Mouse (Mus musculus): ENCODE data around the gene 3110009E18Rik. TPM values are rescaled to one million over a fixed set of nuclear protein-coding genes. Genes with fewer than 3 reads are reported as not detected.

3110009E18Rik gene
- polyA plus RNA-seq, 2 experiments: 3.5 to 10.4 TPM

- DNase-seq (ENCODE audit: low read depth in 3 of 3, low spot score in 3 of 3) (no peak), ATAC-seq (ENCODE audit: insufficient read depth) (no peak)
- no peaks in the 10 kb centered on the region for H3K36me3 ChIP-seq (replicated peaks; ENCODE audit: control insufficient read depth, insufficient read depth, low read depth)
- H3K4me2 ChIP-seq (ENCODE audit: low read depth): no peak overlapping the region
- H3K27me3 ChIP-seq (ENCODE audit: control insufficient read depth, insufficient read depth, low read length): no peaks in the 10 kb centered on the region
- WGBS (ENCODE audit: insufficient replicate concordance): 66% methylated on average over 1 of the region's 1 CpGs
- no peak for TF ChIP-seq EP300 (IDR thresholded peaks at IDR 0.05; ENCODE audit: low read depth)
- no peak for TF ChIP-seq CTCF (IDR thresholded peaks at IDR 0.05; ENCODE audit: low read depth)
- H3K9me3 ChIP-seq (ENCODE audit: control insufficient read depth, low read length): no peaks in the 10 kb centered on the region
- no peaks in the 10 kb centered on the region for H3K4me1 ChIP-seq (replicated peaks; ENCODE audit: control insufficient read depth in 2 of 2, insufficient read depth in 2 of 2, low read length in 1 of 2)
- H3K27ac ChIP-seq: no peak overlapping the region
- no peak overlapping the region for H3K9ac ChIP-seq (replicated peaks)
- no peak overlapping the region for H3K4me3 ChIP-seq (ENCODE audit: insufficient read depth in 1 of 2, low read depth in 2 of 2, low read length in 2 of 2)
Measured at GRCm38 (mm10) chr1:120132376-120132775, 11.4 kb downstream of the 3110009E18Rik start.

- no peak for TF ChIP-seq EP300 (IDR thresholded peaks at IDR 0.05; ENCODE audit: low read depth)
- no peak overlapping the region for H3K27ac ChIP-seq
- H3K4me3 ChIP-seq (ENCODE audit: insufficient read depth in 1 of 2, low read depth in 2 of 2, low read length in 2 of 2): no peak overlapping the region
- H3K4me2 ChIP-seq (ENCODE audit: low read depth): no peak overlapping the region
- no peak overlapping the region for H3K9ac ChIP-seq (replicated peaks)
- 61% methylated on average over 7 of the region's 7 CpGs for WGBS (ENCODE audit: insufficient replicate concordance)
- no peaks in the 10 kb centered on the region for H3K4me1 ChIP-seq (replicated peaks; ENCODE audit: control insufficient read depth in 2 of 2, insufficient read depth in 2 of 2, low read length in 1 of 2)
- no peaks in the 10 kb centered on the region for H3K9me3 ChIP-seq (ENCODE audit: control insufficient read depth, low read length)
- no peak for ATAC-seq (ENCODE audit: insufficient read depth)
- no peaks in the 10 kb centered on the region for H3K27me3 ChIP-seq (ENCODE audit: control insufficient read depth, insufficient read depth, low read length)
- DNase-seq (ENCODE audit: low read depth in 3 of 3, low spot score in 3 of 3): no peak
- H3K36me3 ChIP-seq (replicated peaks; ENCODE audit: control insufficient read depth, insufficient read depth, low read depth): no peaks in the 10 kb centered on the region
Measured at GRCm38 (mm10) chr1:120135934-120136786, 15.2 kb downstream of the 3110009E18Rik start.

GRCm38 (mm10) chr1:120138923-120139540, 18.0 kb downstream of the 3110009E18Rik start:
- no peaks in the 10 kb centered on the region for H3K27me3 ChIP-seq (ENCODE audit: control insufficient read depth, insufficient read depth, low read length)
- TF ChIP-seq CTCF (IDR thresholded peaks at IDR 0.05; ENCODE audit: low read depth) (no peak), EP300 (IDR thresholded peaks at IDR 0.05; ENCODE audit: low read depth) (no peak)
- H3K4me1 ChIP-seq (replicated peaks; ENCODE audit: control insufficient read depth in 2 of 2, insufficient read depth in 2 of 2, low read length in 1 of 2): no peaks in the 10 kb centered on the region
- no peaks in the 10 kb centered on the region for H3K9me3 ChIP-seq (ENCODE audit: control insufficient read depth, low read length)
- H3K27ac ChIP-seq: no peak overlapping the region
- 53% methylated on average over 7 of the region's 7 CpGs for WGBS (ENCODE audit: insufficient replicate concordance)
- H3K36me3 ChIP-seq (replicated peaks; ENCODE audit: control insufficient read depth, insufficient read depth, low read depth): no peaks in the 10 kb centered on the region
- DNase-seq (ENCODE audit: low read depth in 3 of 3, low spot score in 3 of 3) (no peak), ATAC-seq (ENCODE audit: insufficient read depth) (no peak)
- no peak overlapping the region for H3K4me2 ChIP-seq (ENCODE audit: low read depth)
- H3K4me3 ChIP-seq (ENCODE audit: insufficient read depth in 1 of 2, low read depth in 2 of 2, low read length in 2 of 2): no peak overlapping the region
- no peak overlapping the region for H3K9ac ChIP-seq (replicated peaks)

- Histone ChIP-seq H3K4me2 (ENCODE audit: low read depth) (no peak overlapping the region), H3K9ac (replicated peaks) (no peak overlapping the region), H3K4me1 (replicated peaks; ENCODE audit: control insufficient read depth in 2 of 2, insufficient read depth in 2 of 2, low read length in 1 of 2) (no peaks in the 10 kb centered on the region), H3K36me3 (replicated peaks; ENCODE audit: control insufficient read depth, insufficient read depth, low read depth) (no peaks in the 10 kb centered on the region), H3K9me3 (ENCODE audit: control insufficient read depth, low read length) (no peaks in the 10 kb centered on the region), H3K4me3 (ENCODE audit: insufficient read depth in 1 of 2, low read depth in 2 of 2, low read length in 2 of 2) (no peak overlapping the region), H3K27ac (no peak overlapping the region), H3K27me3 (ENCODE audit: control insufficient read depth, insufficient read depth, low read length) (no peaks in the 10 kb centered on the region)
- no peak for DNase-seq (ENCODE audit: low read depth in 3 of 3, low spot score in 3 of 3)
- no peak for TF ChIP-seq CTCF (IDR thresholded peaks at IDR 0.05; ENCODE audit: low read depth)
- no peak for TF ChIP-seq EP300 (IDR thresholded peaks at IDR 0.05; ENCODE audit: low read depth)
- WGBS (ENCODE audit: insufficient replicate concordance): 77% methylated on average over 9 of the region's 9 CpGs
- ATAC-seq (ENCODE audit: insufficient read depth): no peak
Measured at GRCm38 (mm10) chr1:120140144-120140693, 19.2 kb downstream of the 3110009E18Rik start.

GRCm38 (mm10) chr1:120142551-120142950, 21.6 kb downstream of the 3110009E18Rik start:
- H3K9me3 ChIP-seq (ENCODE audit: control insufficient read depth, low read length): no peaks in the 10 kb centered on the region
- no peak for TF ChIP-seq EP300 (IDR thresholded peaks at IDR 0.05; ENCODE audit: low read depth)
- no peak for TF ChIP-seq CTCF (IDR thresholded peaks at IDR 0.05; ENCODE audit: low read depth)
- no peak overlapping the region for H3K4me2 ChIP-seq (ENCODE audit: low read depth)
- 71% methylated on average over 5 of the region's 5 CpGs for WGBS (ENCODE audit: insufficient replicate concordance)
- H3K36me3 ChIP-seq (replicated peaks; ENCODE audit: control insufficient read depth, insufficient read depth, low read depth): no peaks in the 10 kb centered on the region
- H3K27me3 ChIP-seq (ENCODE audit: control insufficient read depth, insufficient read depth, low read length): no peaks in the 10 kb centered on the region
- no peaks in the 10 kb centered on the region for H3K4me1 ChIP-seq (replicated peaks; ENCODE audit: control insufficient read depth in 2 of 2, insufficient read depth in 2 of 2, low read length in 1 of 2)
- no peak overlapping the region for H3K9ac ChIP-seq (replicated peaks)
- no peak for DNase-seq (ENCODE audit: low read depth in 3 of 3, low spot score in 3 of 3)
- no peak overlapping the region for H3K4me3 ChIP-seq (ENCODE audit: insufficient read depth in 1 of 2, low read depth in 2 of 2, low read length in 2 of 2)
- ATAC-seq (ENCODE audit: insufficient read depth): no peak
- H3K27ac ChIP-seq: no peak overlapping the region

All from liver, embryonic 14.5 days (tissue).